Mouse (Mus musculus): Measurements from ENCODE around the gene Acss1. TPM values are rescaled to one million over a fixed set of nuclear protein-coding genes. Genes with fewer than 3 reads are reported as not detected.
A peak's percentile ranks its signal among the peaks of the same experiment; 100 is the strongest.

Gene Acss1
- polyA plus RNA-seq, 1 experiment from 2014 or later: 36.5 TPM

DNA sequence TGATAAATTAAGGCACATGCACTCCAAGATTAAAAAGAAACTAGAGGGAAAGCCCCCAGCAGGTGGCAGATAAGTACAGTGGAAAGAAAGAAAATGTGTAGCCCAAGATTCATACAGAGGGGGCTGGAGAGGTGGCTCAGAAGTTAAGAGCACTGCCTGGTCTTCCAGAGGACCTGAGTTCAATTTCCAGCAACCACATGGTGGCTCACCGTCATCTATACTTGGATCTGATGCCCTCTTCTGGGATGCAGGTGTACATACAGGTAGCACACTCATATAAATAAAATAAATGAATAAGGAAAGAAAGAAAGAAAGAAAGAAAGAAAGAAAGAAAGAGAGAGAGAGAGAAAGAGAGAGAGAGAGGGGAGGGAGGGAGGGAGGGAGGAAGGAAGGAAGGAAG, 7.2 kb upstream of the Acss1 start:
- ATAC-seq: no peak
- Histone ChIP-seq H3K4me1 (replicated peaks; ENCODE audit: control insufficient read depth, insufficient read depth, low read length) (no peaks in the 10 kb centered on the region), H3K36me3 (ENCODE audit: control insufficient read depth, insufficient read depth) (no peaks in the 10 kb centered on the region), H3K4me2 (replicated peaks; ENCODE audit: low read depth) (no peak overlapping the region), H3K9me3 (ENCODE audit: control insufficient read depth) (no peaks in the 10 kb centered on the region), H3K27ac (ENCODE audit: low read depth, low read length) (no peak overlapping the region), H3K27me3 (replicated peaks; ENCODE audit: control insufficient read depth, insufficient read depth, low read length) (0 out of 2 replicates have a peak, but pooled peaks cover 3% of the 10 kb centered on the region), H3K9ac (ENCODE audit: low read depth, low read length) (no peak overlapping the region), H3K4me3 (ENCODE audit: low read depth, low read length) (no peak overlapping the region)
- 15% methylated on average over 1 of the region's 1 CpGs for WGBS
- peak; percentile 50 for TF ChIP-seq CTCF (IDR thresholded peaks at IDR 0.05; ENCODE audit: low read depth)

GRCm38 (mm10) chr2:150674900-150675299, 6.6 kb upstream of the Acss1 start:
- Histone ChIP-seq H3K9me3 (ENCODE audit: control insufficient read depth) (no peaks in the 10 kb centered on the region), H3K36me3 (ENCODE audit: control insufficient read depth, insufficient read depth) (no peaks in the 10 kb centered on the region), H3K27ac (ENCODE audit: low read depth, low read length) (no peak overlapping the region), H3K4me3 (ENCODE audit: low read depth, low read length) (no peak overlapping the region), H3K4me2 (replicated peaks; ENCODE audit: low read depth) (no peak overlapping the region), H3K9ac (ENCODE audit: low read depth, low read length) (no peak overlapping the region), H3K4me1 (replicated peaks; ENCODE audit: control insufficient read depth, insufficient read depth, low read length) (no peaks in the 10 kb centered on the region), H3K27me3 (replicated peaks; ENCODE audit: control insufficient read depth, insufficient read depth, low read length) (0 out of 2 replicates have a peak, but pooled peaks cover 3% of the 10 kb centered on the region)
- 3% methylated on average over 2 of the region's 2 CpGs for WGBS
- peak; percentile 55; the same call in 1 of the 2 replicates for ATAC-seq
- peak; percentile 87 for TF ChIP-seq CTCF (IDR thresholded peaks at IDR 0.05; ENCODE audit: low read depth)

DNA sequence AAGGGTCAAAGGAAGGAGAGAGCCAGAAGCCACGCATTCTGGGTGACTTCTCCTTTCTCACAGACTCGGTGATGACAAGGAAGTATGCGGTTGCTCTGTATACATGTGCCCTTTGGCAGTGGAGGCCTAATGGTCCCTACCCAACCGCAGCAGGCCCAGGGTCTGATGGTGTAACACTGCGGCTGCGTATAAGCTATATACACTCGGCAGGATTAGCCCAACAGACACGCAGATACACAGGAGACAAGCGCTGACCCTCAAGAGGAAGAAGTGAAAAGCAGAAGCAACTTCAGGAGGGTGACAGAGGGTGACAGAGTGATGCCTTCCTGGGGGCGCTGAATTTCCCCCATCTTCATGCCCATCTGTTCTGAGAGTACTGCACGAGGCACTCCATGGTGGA, 5.6 kb upstream of the Acss1 start:
- Histone ChIP-seq H3K27me3 (replicated peaks; ENCODE audit: control insufficient read depth, insufficient read depth, low read length) (0 out of 2 replicates have a peak, but pooled peaks cover 3% of the 10 kb centered on the region), H3K36me3 (ENCODE audit: control insufficient read depth, insufficient read depth) (no peaks in the 10 kb centered on the region), H3K9ac (ENCODE audit: low read depth, low read length) (no peak overlapping the region), H3K4me3 (ENCODE audit: low read depth, low read length) (no peak overlapping the region), H3K9me3 (ENCODE audit: control insufficient read depth) (no peaks in the 10 kb centered on the region), H3K4me1 (replicated peaks; ENCODE audit: control insufficient read depth, insufficient read depth, low read length) (no peaks in the 10 kb centered on the region; the same call in 1 of the 2 replicates), H3K27ac (ENCODE audit: low read depth, low read length) (no peak overlapping the region), H3K4me2 (replicated peaks; ENCODE audit: low read depth) (no peak overlapping the region)
- WGBS: 81% methylated on average over 11 of the region's 11 CpGs
- ATAC-seq: no peak
- TF ChIP-seq CTCF (IDR thresholded peaks at IDR 0.05; ENCODE audit: low read depth): no peak

- 0 out of 2 replicates have a peak, but pooled peaks cover 3% of the 10 kb centered on the region for H3K27me3 ChIP-seq (replicated peaks; ENCODE audit: control insufficient read depth, insufficient read depth, low read length)
- H3K9ac ChIP-seq (ENCODE audit: low read depth, low read length): no peak overlapping the region
- no peaks in the 10 kb centered on the region for H3K36me3 ChIP-seq (ENCODE audit: control insufficient read depth, insufficient read depth)
- ATAC-seq: no peak
- no peak overlapping the region for H3K4me3 ChIP-seq (ENCODE audit: low read depth, low read length)
- H3K4me1 ChIP-seq (replicated peaks; ENCODE audit: control insufficient read depth, insufficient read depth, low read length): peaks cover 7% of the 10 kb centered on the region; the same call in 1 of the 2 replicates
- TF ChIP-seq CTCF (IDR thresholded peaks at IDR 0.05; ENCODE audit: low read depth): no peak
- no peak overlapping the region for H3K27ac ChIP-seq (ENCODE audit: low read depth, low read length)
- no peaks in the 10 kb centered on the region for H3K9me3 ChIP-seq (ENCODE audit: control insufficient read depth)
- no peak overlapping the region for H3K4me2 ChIP-seq (replicated peaks; ENCODE audit: low read depth)
- WGBS: 79% methylated on average over 8 of the region's 8 CpGs
These were observed 3.5 kb upstream of the Acss1 start for GRCm38 (mm10) chr2:150671609-150672290.

DNA sequence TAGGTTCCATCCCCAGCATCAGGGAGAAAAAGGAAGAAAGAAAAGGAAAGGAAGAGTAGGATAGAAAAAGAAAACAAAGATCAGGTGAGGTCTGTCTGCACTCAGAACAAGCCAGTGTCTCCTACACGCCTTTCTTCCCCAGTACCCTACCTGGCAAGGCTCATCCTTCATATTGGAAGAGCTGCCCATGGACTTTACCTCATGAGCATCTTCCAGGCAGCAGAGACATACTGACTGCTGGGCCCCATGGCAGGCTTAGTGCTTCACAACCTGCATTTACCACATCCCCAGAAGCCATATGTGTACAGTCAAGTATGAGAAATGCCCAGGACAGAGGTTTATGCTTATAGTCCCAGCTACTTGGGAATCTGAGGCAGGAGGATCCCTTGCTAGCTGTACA, 2.6 kb upstream of the Acss1 start:
- no peaks in the 10 kb centered on the region for H3K27me3 ChIP-seq (replicated peaks; ENCODE audit: control insufficient read depth, insufficient read depth, low read length)
- H3K9ac ChIP-seq (ENCODE audit: low read depth, low read length): no peak overlapping the region
- no peak overlapping the region for H3K4me2 ChIP-seq (replicated peaks; ENCODE audit: low read depth)
- 90% methylated on average over 1 of the region's 1 CpGs for WGBS
- no peak overlapping the region for H3K4me3 ChIP-seq (ENCODE audit: low read depth, low read length)
- no peak for TF ChIP-seq CTCF (IDR thresholded peaks at IDR 0.05; ENCODE audit: low read depth)
- H3K36me3 ChIP-seq (ENCODE audit: control insufficient read depth, insufficient read depth): no peaks in the 10 kb centered on the region
- peaks cover 7% of the 10 kb centered on the region; the same call in 1 of the 2 replicates for H3K4me1 ChIP-seq (replicated peaks; ENCODE audit: control insufficient read depth, insufficient read depth, low read length)
- no peak overlapping the region for H3K27ac ChIP-seq (ENCODE audit: low read depth, low read length)
- no peak for ATAC-seq
- H3K9me3 ChIP-seq (ENCODE audit: control insufficient read depth): no peaks in the 10 kb centered on the region

DNA sequence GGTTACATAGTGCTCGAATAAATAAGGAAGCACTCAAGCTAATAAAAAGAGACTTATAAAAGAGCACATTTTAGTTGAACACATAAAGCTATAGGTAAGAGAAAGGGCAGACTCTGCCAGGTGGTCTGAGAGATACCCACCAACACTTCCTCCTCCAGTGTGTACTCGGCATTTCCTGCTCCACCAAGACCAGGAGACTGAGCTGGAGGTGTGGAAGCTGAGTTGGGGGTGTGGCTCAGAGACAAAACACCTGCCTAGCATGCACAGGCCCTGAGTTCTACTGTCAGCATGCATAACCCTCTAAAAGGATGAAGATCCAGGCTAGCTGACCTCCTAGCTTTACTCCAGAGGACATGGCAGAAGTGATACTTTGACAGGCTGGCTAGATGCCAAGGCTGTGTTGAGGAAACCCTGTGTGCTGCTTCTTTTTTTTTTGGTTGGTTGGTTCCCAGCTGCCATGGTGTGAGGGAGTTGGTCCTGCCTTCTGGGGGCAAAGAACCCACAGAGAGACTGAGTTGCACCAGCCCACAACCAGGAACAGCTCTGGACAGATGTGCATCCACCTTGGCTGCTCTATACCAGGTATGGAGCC, 1.2 kb upstream of the Acss1 start:
- H3K9ac ChIP-seq (ENCODE audit: low read depth, low read length): no peak overlapping the region
- no peak for TF ChIP-seq CTCF (IDR thresholded peaks at IDR 0.05; ENCODE audit: low read depth)
- 0 out of 2 replicates have a peak, but pooled peaks have one; percentile 24 for ATAC-seq
- H3K4me1 ChIP-seq (replicated peaks; ENCODE audit: control insufficient read depth, insufficient read depth, low read length): peaks cover 15% of the 10 kb centered on the region; the same call in 1 of the 2 replicates
- H3K27ac ChIP-seq (ENCODE audit: low read depth, low read length): peak overlapping the region; percentile 92; the same call in 1 of the 2 replicates
- no peaks in the 10 kb centered on the region for H3K27me3 ChIP-seq (replicated peaks; ENCODE audit: control insufficient read depth, insufficient read depth, low read length)
- H3K36me3 ChIP-seq (ENCODE audit: control insufficient read depth, insufficient read depth): no peaks in the 10 kb centered on the region
- no peaks in the 10 kb centered on the region for H3K9me3 ChIP-seq (ENCODE audit: control insufficient read depth)
- WGBS: 45% methylated on average over 2 of the region's 2 CpGs
- no peak overlapping the region for H3K4me2 ChIP-seq (replicated peaks; ENCODE audit: low read depth)
- no peak overlapping the region for H3K4me3 ChIP-seq (ENCODE audit: low read depth, low read length)

Data from intestine, postnatal 0 days (tissue).